Mouse (Mus musculus): ENCODE results near the gene Sun2. TPM values are rescaled to one million over a fixed set of nuclear protein-coding genes. Genes with fewer than 3 reads are reported as not detected.

Sun2 gene
- polyA plus RNA-seq, 1 experiment from 2014 or later: 8.5 TPM

DNA sequence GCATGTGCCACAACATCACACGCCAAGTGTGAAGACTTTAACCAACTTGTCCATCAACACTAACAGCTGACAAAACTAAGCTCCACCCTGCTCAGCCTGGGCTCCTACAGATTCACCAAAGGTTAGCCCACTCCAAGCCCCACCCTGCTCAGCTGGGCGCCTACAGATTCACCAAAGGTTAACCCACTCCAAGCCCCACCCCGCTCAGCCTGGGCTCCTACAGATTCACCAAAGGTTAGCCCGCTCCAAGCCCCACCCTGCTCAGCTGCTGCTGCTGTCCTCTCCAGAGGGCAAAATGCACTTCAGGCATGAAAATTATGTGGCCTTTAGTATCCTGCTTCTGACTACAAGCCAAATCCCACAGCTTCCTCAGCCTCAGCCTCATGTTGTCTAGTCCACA lies 60.4 kb downstream of the Sun2 start:
- Histone ChIP-seq H3K9ac (replicated peaks; ENCODE audit: low read depth, low read length) (no peak overlapping the region), H3K4me1 (ENCODE audit: control insufficient read depth, insufficient read depth, low read length) (peaks cover 41% of the 10 kb centered on the region), H3K4me2 (ENCODE audit: low read depth, low read length) (no peak overlapping the region), H3K27me3 (ENCODE audit: control insufficient read depth, insufficient read depth, low read length) (no peaks in the 10 kb centered on the region), H3K27ac (ENCODE audit: low read depth, low read length) (no peak overlapping the region), H3K36me3 (ENCODE audit: control insufficient read depth, insufficient read depth, low read length) (no peaks in the 10 kb centered on the region), H3K4me3 (ENCODE audit: low read depth, low read length) (no peak overlapping the region), H3K9me3 (ENCODE audit: control insufficient read depth, low read length) (no peaks in the 10 kb centered on the region)
- 93% methylated on average over 4 of the region's 4 CpGs for WGBS
- no peak for ATAC-seq (ENCODE audit: low read depth)

DNA sequence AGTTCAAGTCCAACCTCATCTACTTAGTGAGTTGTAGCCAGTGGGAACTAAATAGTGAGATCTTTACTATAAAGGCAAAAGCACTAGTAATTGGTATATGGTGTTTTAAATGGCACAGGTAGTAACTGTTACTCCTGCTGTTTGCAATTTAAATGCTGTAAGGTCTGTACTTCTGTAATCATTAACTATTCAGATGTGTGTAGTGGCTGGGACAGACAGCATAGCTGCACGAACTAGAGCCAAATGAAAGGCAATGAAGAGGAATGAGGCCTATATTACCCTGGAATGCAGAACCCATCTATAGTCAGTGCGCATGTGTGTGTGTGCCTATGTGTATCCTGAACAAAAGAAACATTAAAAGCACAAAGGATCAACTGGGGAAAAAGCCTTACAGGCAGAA lies 64.4 kb downstream of the Sun2 start:
- WGBS: 82% methylated on average over 2 of the region's 2 CpGs
- Histone ChIP-seq H3K4me3 (ENCODE audit: low read depth, low read length) (no peak overlapping the region), H3K27ac (ENCODE audit: low read depth, low read length) (no peak overlapping the region), H3K4me2 (ENCODE audit: low read depth, low read length) (no peak overlapping the region), H3K9me3 (ENCODE audit: control insufficient read depth, low read length) (no peaks in the 10 kb centered on the region), H3K4me1 (ENCODE audit: control insufficient read depth, insufficient read depth, low read length) (peaks cover 5% of the 10 kb centered on the region; the same call in 1 of the 2 replicates), H3K36me3 (ENCODE audit: control insufficient read depth, insufficient read depth, low read length) (peaks cover 25% of the 10 kb centered on the region), H3K9ac (replicated peaks; ENCODE audit: low read depth, low read length) (no peak overlapping the region), H3K27me3 (ENCODE audit: control insufficient read depth, insufficient read depth, low read length) (no peaks in the 10 kb centered on the region)
- ATAC-seq (ENCODE audit: low read depth): no peak

Other genes with a start within 250 kb of the Sun2 start
- not detected in 2 replicates for gene Kcnj4, start 237.3 kb downstream of the Sun2 start, polyA plus RNA-seq (2014; fragmentation: Nextera tagmentation; extraction: Ambion mirVana)
- 3.9 and 11.6 TPM in 2 replicates for gene Kdelr3, start 226.1 kb downstream of the Sun2 start, polyA plus RNA-seq (2014; fragmentation: Nextera tagmentation; extraction: Ambion mirVana)
- 92.0 and 105 TPM in 2 replicates for gene Ddx17, start 195.8 kb downstream of the Sun2 start, polyA plus RNA-seq (2014; fragmentation: Nextera tagmentation; extraction: Ambion mirVana)
- 0.88 and 1.5 TPM in 2 replicates for gene Dmc1, start 137.4 kb downstream of the Sun2 start, polyA plus RNA-seq (2014; fragmentation: Nextera tagmentation; extraction: Ambion mirVana)
- 6.1 and 7.8 TPM in 2 replicates for gene Fam227a, start 83.6 kb downstream of the Sun2 start, polyA plus RNA-seq (2014; fragmentation: Nextera tagmentation; extraction: Ambion mirVana)
- gene Cby1, start 83.3 kb downstream of the Sun2 start, polyA plus RNA-seq (2014; fragmentation: Nextera tagmentation; extraction: Ambion mirVana): 78.0 and 85.6 TPM in 2 replicates
- 253 TPM in 2 replicates for gene Tomm22, start 71.7 kb downstream of the Sun2 start, polyA plus RNA-seq (2014; fragmentation: Nextera tagmentation; extraction: Ambion mirVana)
- 16.0 and 18.3 TPM in 2 replicates for gene Josd1, start 54.6 kb downstream of the Sun2 start, polyA plus RNA-seq (2014; fragmentation: Nextera tagmentation; extraction: Ambion mirVana)
- gene Gtpbp1, start 51.7 kb downstream of the Sun2 start, polyA plus RNA-seq (2014; fragmentation: Nextera tagmentation; extraction: Ambion mirVana): 37.5 and 41.2 TPM in 2 replicates
- gene Dnal4, start 35.3 kb upstream of the Sun2 start, polyA plus RNA-seq (2014; fragmentation: Nextera tagmentation; extraction: Ambion mirVana): 62.2 and 62.8 TPM in 2 replicates
- 15.5 and 23.4 TPM in 2 replicates for gene Nptxr, start 62.2 kb upstream of the Sun2 start, polyA plus RNA-seq (2014; fragmentation: Nextera tagmentation; extraction: Ambion mirVana)
- 1.0 and 2.5 TPM in 2 replicates for gene Npcd, start 91.7 kb upstream of the Sun2 start, polyA plus RNA-seq (2014; fragmentation: Nextera tagmentation; extraction: Ambion mirVana)
- gene Cbx6, start 92.2 kb upstream of the Sun2 start, polyA plus RNA-seq (2014; fragmentation: Nextera tagmentation; extraction: Ambion mirVana): 25.4 and 31.1 TPM in 2 replicates
- gene Apobec3, start 149.1 kb upstream of the Sun2 start, polyA plus RNA-seq (2014; fragmentation: Nextera tagmentation; extraction: Ambion mirVana): 2.3 and 6.0 TPM in 2 replicates
- 4.3 and 5.0 TPM in 2 replicates for gene Cbx7, start 228.6 kb upstream of the Sun2 start, polyA plus RNA-seq (2014; fragmentation: Nextera tagmentation; extraction: Ambion mirVana)

Data from neural tube, embryonic 14.5 days (tissue).